Mouse (Mus musculus): ENCODE measurements around the gene Sh3kbp1. TPM values are rescaled to one million over a fixed set of nuclear protein-coding genes. Genes with fewer than 3 reads are reported as not detected.

Gene Sh3kbp1
- polyA plus RNA-seq, 1 experiment, result 30.3 TPM

GRCm38 (mm10) chrX:159943586-159943985, 316.5 kb downstream of the Sh3kbp1 start:
- no peaks in the 10 kb centered on the region for H3K4me1 ChIP-seq (ENCODE audit: control insufficient read depth, insufficient read depth, insufficient read length)
- TF ChIP-seq POLR2A (IDR thresholded peaks at IDR 0.05; ENCODE audit: low read depth, low read length), result no peak
- no peak for TF ChIP-seq CTCF (IDR thresholded peaks at IDR 0.05; ENCODE audit: extremely low read depth, insufficient read depth, insufficient read length, insufficient replicate concordance)
- H3K27me3 ChIP-seq (ENCODE audit: control insufficient read depth, insufficient read depth, low read length), result no peaks in the 10 kb centered on the region
- peaks cover 1% of the 10 kb centered on the region; the same call in 1 of the 2 replicates for H3K36me3 ChIP-seq (ENCODE audit: control insufficient read depth, insufficient read depth, low read length)
- no peak overlapping the region for H3K4me3 ChIP-seq (ENCODE audit: extremely low read depth, insufficient read depth, insufficient read length)
- WGBS, result 81% methylated on average over 1 of the region's 1 CpGs
- H3K27ac ChIP-seq (ENCODE audit: insufficient read depth, low read length), result no peak overlapping the region
- no peak for DNase-seq (ENCODE audit: low read depth in 1 of 2, low spot score in 2 of 2)

DNA sequence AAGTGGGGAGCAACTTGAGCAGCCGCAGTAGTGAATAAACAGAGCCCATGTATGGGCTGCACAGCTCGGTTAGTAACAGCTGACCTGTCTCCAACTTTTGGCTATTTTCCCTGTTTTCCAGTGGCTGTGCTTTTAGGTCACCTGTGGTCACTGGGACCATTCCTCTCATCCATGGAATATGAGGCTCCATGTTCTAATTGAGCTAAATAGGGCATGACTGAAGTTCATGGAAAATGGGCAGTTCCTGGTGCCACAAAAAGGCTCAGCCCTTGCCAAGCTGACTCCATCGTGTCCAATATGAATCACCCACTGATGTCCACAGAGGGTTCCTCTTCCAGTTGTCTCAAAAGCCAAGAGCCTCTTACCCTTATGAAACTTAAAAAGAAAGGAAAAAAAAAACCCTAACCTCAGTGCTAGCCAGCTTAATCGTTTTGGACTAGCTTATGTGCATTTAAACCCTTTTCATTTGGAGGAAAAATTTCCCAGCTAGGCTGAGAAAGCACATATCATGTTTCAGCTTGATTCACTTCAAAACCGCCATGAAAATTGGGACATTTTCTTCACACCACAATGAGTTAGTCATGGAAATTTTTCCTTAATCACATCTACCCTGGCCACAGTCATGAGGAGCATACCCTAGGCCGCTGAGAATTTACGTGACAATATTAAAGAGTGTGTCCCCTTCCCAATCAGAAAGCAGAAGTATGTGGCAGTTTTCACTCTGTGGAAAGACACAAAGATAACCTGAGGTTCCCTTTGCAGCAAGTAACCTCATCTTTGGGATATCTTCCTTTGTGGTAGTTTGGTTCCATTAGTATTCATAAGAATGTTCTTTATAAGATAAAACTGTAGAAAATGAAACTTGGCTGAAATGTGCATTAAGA, 326.7 kb downstream of the Sh3kbp1 start:
- Histone ChIP-seq H3K27me3 (ENCODE audit: control insufficient read depth, insufficient read depth, low read length) (no peaks in the 10 kb centered on the region), H3K4me1 (ENCODE audit: control insufficient read depth, insufficient read depth, insufficient read length) (no peaks in the 10 kb centered on the region), H3K4me3 (ENCODE audit: extremely low read depth, insufficient read depth, insufficient read length) (no peak overlapping the region), H3K36me3 (ENCODE audit: control insufficient read depth, insufficient read depth, low read length) (no peaks in the 10 kb centered on the region; the same call in 1 of the 2 replicates), H3K27ac (ENCODE audit: insufficient read depth, low read length) (no peak overlapping the region)
- no peak for TF ChIP-seq POLR2A (IDR thresholded peaks at IDR 0.05; ENCODE audit: low read depth, low read length)
- TF ChIP-seq CTCF (IDR thresholded peaks at IDR 0.05; ENCODE audit: extremely low read depth, insufficient read depth, insufficient read length, insufficient replicate concordance), result no peak
- WGBS, result 81% methylated on average over 7 of the region's 7 CpGs
- no peak for DNase-seq (ENCODE audit: low read depth in 1 of 2, low spot score in 2 of 2)

DNA sequence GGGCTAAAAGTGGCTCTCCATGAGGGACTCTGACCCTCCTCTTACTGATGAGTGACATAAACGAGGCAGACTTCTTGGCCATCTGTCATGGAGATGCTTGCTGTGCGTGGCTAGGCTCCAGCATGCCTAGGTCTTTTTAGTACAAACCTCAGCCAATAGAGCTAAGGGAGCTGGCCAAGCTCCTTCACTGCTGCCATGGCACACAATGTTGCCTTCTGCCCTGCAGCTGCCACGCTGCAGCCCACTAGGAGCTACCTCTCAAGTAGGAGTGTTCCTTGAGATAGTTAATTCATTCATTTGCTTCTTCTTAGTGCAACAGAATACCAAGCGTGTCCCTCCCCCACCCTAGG, 327.3 kb downstream of the Sh3kbp1 start:
- no peak for TF ChIP-seq POLR2A (IDR thresholded peaks at IDR 0.05; ENCODE audit: low read depth, low read length)
- WGBS, result 80% methylated on average over 4 of the region's 4 CpGs
- DNase-seq (ENCODE audit: low read depth in 1 of 2, low spot score in 2 of 2), result no peak
- H3K27ac ChIP-seq (ENCODE audit: insufficient read depth, low read length), result no peak overlapping the region
- no peaks in the 10 kb centered on the region for H3K27me3 ChIP-seq (ENCODE audit: control insufficient read depth, insufficient read depth, low read length)
- H3K4me3 ChIP-seq (ENCODE audit: extremely low read depth, insufficient read depth, insufficient read length), result no peak overlapping the region
- no peaks in the 10 kb centered on the region; the same call in 1 of the 2 replicates for H3K36me3 ChIP-seq (ENCODE audit: control insufficient read depth, insufficient read depth, low read length)
- H3K4me1 ChIP-seq (ENCODE audit: control insufficient read depth, insufficient read depth, insufficient read length), result no peaks in the 10 kb centered on the region

DNA sequence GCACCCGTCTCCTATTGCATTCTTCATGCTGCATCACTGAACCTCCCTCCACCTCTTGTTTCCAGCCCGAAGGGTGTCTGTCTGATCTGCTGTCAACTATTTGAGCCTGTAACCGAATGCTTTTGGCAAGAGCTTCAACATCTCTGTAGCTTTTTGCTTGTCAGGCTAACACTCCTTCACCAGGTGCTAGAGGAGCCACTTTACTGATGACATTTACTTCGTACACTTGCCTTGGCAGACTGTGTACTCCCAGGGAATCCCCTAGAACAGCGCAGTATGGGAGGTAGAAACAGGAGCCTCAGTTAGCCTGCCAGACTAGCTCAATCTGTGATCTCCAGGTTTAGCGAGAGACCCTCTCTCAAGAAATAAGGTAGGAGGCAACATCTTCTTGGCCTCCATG, 328.4 kb downstream of the Sh3kbp1 start:
- H3K27ac ChIP-seq (ENCODE audit: insufficient read depth, low read length), result no peak overlapping the region
- H3K27me3 ChIP-seq (ENCODE audit: control insufficient read depth, insufficient read depth, low read length), result no peaks in the 10 kb centered on the region
- no peak for TF ChIP-seq CTCF (IDR thresholded peaks at IDR 0.05; ENCODE audit: extremely low read depth, insufficient read depth, insufficient read length, insufficient replicate concordance)
- TF ChIP-seq POLR2A (IDR thresholded peaks at IDR 0.05; ENCODE audit: low read depth, low read length), result no peak
- no peak overlapping the region for H3K4me3 ChIP-seq (ENCODE audit: extremely low read depth, insufficient read depth, insufficient read length)
- DNase-seq (ENCODE audit: low read depth in 1 of 2, low spot score in 2 of 2), result no peak
- no peaks in the 10 kb centered on the region; the same call in 1 of the 2 replicates for H3K36me3 ChIP-seq (ENCODE audit: control insufficient read depth, insufficient read depth, low read length)
- 84% methylated on average over 6 of the region's 6 CpGs for WGBS
- H3K4me1 ChIP-seq (ENCODE audit: control insufficient read depth, insufficient read depth, insufficient read length), result no peaks in the 10 kb centered on the region

GRCm38 (mm10) chrX:159961385-159961784, 334.3 kb downstream of the Sh3kbp1 start:
- Histone ChIP-seq H3K27ac (ENCODE audit: insufficient read depth, low read length) (no peak overlapping the region), H3K36me3 (ENCODE audit: control insufficient read depth, insufficient read depth, low read length) (peaks cover 6% of the 10 kb centered on the region; the same call in 1 of the 2 replicates), H3K4me3 (ENCODE audit: extremely low read depth, insufficient read depth, insufficient read length) (no peak overlapping the region), H3K4me1 (ENCODE audit: control insufficient read depth, insufficient read depth, insufficient read length) (no peaks in the 10 kb centered on the region), H3K27me3 (ENCODE audit: control insufficient read depth, insufficient read depth, low read length) (no peaks in the 10 kb centered on the region)
- no peak for DNase-seq (ENCODE audit: low read depth in 1 of 2, low spot score in 2 of 2)
- TF ChIP-seq CTCF (IDR thresholded peaks at IDR 0.05; ENCODE audit: extremely low read depth, insufficient read depth, insufficient read length, insufficient replicate concordance), result no peak
- WGBS, result 89% methylated on average over 2 of the region's 2 CpGs

DNA sequence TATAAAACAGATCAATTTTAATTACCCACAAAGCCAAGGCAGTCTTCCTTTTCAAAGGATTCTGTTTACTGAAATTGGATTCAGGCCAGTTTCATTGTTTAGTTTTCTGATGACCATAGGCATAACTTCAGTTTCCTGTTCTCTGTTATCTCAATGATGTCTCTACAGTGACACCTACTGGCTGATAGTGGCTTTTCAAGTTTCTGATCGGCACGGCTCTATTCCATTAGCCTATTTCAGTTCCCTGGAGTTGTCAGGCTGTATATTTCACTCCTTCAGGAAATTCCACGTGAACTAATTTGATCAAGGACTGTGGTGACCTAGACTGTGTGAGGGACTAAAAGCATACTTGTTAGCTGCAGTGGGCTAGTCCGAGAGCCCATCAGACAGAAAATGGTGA, 336.2 kb downstream of the Sh3kbp1 start:
- no peaks in the 10 kb centered on the region for H3K27me3 ChIP-seq (ENCODE audit: control insufficient read depth, insufficient read depth, low read length)
- no peaks in the 10 kb centered on the region for H3K4me1 ChIP-seq (ENCODE audit: control insufficient read depth, insufficient read depth, insufficient read length)
- 33% methylated on average over 4 of the region's 4 CpGs for WGBS
- TF ChIP-seq CTCF (IDR thresholded peaks at IDR 0.05; ENCODE audit: extremely low read depth, insufficient read depth, insufficient read length, insufficient replicate concordance) (no peak; the same call in 1 of the 2 replicates), POLR2A (IDR thresholded peaks at IDR 0.05; ENCODE audit: low read depth, low read length) (no peak)
- H3K36me3 ChIP-seq (ENCODE audit: control insufficient read depth, insufficient read depth, low read length), result peaks cover 8% of the 10 kb centered on the region
- no peak overlapping the region for H3K4me3 ChIP-seq (ENCODE audit: extremely low read depth, insufficient read depth, insufficient read length)
- DNase-seq (ENCODE audit: low read depth in 1 of 2, low spot score in 2 of 2), result peak in 1 of 2 experiments; percentile 6
- no peak overlapping the region for H3K27ac ChIP-seq (ENCODE audit: insufficient read depth, low read length)

GRCm38 (mm10) chrX:159963925-159964324, 336.9 kb downstream of the Sh3kbp1 start:
- H3K36me3 ChIP-seq (ENCODE audit: control insufficient read depth, insufficient read depth, low read length), result peaks cover 10% of the 10 kb centered on the region
- 93% methylated on average over 9 of the region's 9 CpGs for WGBS
- no peaks in the 10 kb centered on the region for H3K4me1 ChIP-seq (ENCODE audit: control insufficient read depth, insufficient read depth, insufficient read length)
- no peak for DNase-seq (ENCODE audit: low read depth in 1 of 2, low spot score in 2 of 2)
- no peak overlapping the region for H3K27ac ChIP-seq (ENCODE audit: insufficient read depth, low read length)
- TF ChIP-seq POLR2A (IDR thresholded peaks at IDR 0.05; ENCODE audit: low read depth, low read length), result no peak
- no peak for TF ChIP-seq CTCF (IDR thresholded peaks at IDR 0.05; ENCODE audit: extremely low read depth, insufficient read depth, insufficient read length, insufficient replicate concordance)
- no peaks in the 10 kb centered on the region for H3K27me3 ChIP-seq (ENCODE audit: control insufficient read depth, insufficient read depth, low read length)
- H3K4me3 ChIP-seq (ENCODE audit: extremely low read depth, insufficient read depth, insufficient read length), result no peak overlapping the region

All from spleen, adult 2 months (tissue).